Mouse (Mus musculus) retina, postnatal 7 days (tissue): ENCODE results near the gene Slc52a3.
A peak's percentile ranks its signal among the peaks of the same experiment; 100 is the strongest.

Experiments used
- DNase-seq: peaks from one replicate; pipeline ENCODE4 v3.0.0-alpha.2; 2012; ENCODE audit warnings: low read depth, low spot score

The Slc52a3 gene

DNA sequence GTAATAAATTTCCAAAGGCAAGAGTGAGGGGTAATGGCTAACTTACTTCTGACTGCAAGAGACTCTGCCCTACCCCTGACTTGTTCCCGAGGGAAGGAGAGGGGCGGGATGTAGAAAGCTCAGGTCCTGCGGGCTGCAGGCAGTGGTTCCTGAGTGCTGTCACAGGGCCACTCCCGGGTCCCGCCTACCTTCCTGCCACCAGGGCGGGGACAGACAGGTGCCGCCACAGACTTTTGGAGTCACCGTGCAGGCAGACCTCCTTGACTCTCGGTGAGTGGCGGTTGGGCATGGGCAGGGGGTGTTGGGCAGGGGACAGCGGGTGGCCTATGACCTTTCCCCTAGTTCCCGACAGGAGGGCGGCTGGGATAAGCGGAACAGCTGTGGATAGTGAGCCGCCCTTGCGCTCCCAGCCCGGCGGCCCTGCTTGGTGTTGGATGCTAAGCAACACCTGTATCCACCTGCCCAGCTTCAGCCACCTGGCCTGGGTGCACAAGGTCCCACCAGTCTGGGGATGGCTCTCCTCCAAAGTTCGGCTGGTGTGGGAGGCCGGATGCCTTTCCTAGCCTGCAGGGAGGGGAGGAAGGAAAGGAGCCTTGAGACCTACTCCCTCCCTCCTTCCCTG is 3.5 kb downstream of the Slc52a3 start:
- DNase-seq = no peak

DNA sequence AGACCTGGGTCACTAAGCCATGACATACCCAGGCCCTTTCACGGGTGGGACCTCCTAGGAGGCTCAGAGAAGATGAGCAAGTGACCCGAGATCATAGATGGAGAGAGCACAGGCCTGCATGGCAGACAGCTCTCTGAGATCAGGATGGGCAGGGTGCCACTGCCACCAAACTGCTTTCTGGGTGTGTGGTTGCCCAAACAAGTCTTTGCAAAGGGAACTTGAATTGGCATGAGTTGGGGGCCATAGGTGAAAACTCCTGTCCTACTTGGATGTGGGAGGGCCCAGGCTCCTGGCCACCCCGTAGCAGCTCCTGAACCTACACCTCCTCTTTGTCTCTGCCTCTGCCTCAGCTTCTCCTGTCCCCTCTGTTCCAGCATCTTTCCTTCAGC is 4.0 kb downstream of the Slc52a3 start:
- no peak for DNase-seq

DNA sequence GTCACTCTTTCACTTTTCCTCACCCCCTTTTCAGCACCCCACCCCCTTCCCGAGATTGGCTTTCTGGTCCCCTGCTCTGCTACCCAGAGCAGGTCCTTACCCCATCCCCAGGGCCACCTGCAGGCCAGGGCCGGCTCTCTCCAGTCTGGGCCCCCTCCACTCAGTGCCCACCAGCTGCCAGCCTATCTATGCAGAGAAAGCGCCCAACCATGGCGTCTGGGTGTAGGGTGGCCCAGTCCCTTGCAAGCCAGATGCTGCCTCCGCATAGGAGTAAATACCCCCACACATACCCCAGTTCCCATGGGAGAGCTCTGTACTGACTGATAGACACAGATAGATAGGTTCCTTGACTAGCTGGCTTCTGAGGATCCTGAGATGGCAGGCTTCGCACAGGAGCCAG is 4.4 kb downstream of the Slc52a3 start:
- no peak for DNase-seq

DNA sequence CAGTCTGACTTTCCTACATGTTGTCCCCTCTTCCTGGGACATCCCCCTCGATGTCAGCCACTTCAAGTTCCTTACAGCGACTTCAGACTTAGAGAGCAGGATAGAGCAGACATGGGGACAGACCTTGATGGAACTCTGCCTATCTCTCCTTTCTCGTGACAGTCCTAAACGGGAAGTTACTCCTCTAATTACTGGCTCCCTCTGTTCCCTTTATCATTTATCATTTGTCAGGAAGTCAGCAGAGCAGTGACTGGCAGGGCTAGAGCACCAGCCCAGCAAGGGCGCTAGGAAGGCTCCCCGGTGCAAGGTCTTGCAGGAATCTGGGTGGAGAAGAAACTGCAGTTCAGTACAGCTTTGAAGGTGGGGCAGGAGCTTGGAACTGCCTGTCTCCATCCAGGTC is 6.2 kb downstream of the Slc52a3 start:
- DNase-seq = no peak

DNA sequence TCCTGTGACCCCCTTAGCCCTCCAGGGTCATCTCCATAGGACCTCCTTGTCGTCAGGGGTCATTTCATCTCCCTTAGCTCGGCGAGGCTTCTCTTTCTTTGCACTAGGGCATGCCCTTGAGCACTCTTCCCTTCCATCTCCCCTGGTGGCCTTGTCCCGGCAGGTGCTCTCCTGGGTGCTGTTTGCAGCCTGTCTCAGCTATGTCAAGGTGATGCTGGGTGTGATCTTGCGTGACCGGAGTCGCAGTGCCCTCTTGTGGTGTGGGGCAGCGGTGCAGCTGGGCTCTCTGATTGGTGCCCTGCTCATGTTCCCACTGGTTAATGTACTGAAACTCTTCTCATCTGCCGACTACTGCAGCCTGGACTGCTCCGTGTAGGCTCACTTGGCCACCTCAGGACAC is 11.5 kb downstream of the Slc52a3 start:
- no peak for DNase-seq

DNA sequence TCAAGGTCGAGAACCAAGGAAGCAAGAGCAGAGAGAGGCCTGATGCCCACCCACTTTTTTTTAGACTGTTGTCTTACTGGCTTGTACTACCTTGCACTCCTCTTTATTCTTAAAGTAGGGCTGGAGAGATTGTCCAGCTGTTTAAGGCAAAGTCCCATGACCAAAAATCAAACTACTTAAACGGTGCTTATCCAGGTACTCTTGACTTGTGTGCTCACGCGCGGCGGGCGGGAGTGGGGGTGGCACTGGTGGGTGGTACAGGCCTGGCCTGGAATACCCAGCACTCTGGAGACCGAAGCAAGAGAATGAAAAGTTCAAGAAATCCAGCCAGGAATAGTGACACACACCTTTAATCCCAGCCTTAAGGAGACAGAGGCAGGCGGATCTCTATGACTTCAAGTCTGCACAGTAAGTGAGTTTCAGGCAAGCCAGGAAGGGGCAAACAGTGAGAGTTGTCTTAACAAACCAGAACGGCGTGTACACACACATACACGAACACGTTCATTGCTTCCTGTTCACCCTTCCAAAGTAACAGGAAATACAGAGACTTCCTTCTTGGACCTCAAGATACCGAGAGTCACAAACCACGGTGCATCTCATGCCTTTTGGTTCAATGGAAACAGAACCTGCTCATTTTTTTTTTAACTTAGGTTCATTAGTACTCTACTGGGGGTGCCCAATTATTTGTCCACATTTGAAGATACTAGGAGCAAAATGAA is 12.9 kb downstream of the Slc52a3 start:
- no peak for DNase-seq

DNA sequence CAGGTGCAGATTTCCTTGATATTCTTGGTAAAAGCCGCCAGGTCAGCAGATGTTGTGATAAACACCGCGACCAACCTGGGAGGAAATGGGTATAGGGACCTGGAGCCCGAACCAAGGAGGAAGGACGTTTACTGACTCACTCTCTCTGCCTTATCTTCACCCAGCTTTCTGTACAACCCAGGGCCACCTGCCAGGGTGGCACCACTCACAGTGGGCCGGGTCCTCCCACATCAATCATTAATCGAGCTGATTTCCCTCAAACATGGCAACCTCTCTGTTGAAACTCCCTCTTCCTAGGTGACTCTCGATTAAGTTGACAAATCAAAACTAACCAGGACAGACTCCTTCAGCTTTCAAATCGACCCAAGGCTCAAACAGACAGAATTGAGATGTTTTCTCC is 13.9 kb downstream of the Slc52a3 start:
- DNase-seq = no peak

DNA sequence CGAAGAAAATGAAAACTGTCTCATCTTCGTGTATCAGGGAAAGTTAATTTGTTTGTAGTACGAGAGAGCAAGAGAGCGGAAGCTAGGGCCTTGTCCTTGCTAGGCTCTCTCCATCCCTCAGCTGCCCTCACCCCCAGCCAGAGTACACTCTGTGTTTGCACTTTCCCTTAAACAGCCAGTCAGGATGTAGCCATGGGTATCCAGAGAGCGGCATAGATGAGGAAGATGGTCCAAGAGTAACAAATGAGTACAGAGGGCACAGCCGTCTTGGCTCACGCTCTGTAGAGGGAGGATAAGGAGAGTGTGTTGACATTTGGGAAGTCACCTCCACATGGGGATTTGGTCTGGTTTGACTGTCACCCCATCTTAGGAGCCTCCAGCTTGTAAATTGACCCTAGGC is 14.3 kb downstream of the Slc52a3 start:
- DNase-seq = no peak

DNA sequence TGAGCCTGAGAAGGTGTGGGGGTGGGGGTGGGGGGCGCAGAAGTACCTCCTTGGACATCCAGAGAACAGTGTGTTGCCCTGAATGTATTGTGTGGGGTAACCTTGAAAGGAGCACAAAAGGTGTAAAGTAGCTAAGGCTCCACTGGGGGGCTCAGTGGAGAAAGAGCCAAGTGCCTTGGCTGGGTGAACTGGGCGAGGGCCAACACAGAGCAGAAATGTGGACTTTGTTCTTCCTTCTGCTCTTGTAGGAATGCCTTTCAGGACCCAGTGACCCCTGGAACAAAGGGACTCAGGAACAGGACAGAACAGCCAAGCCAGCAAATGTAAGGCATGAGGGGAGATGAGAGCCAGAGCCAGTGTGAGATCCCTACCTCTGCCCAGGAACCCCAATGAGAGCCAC is 15.4 kb downstream of the Slc52a3 start:
- DNase-seq = no peak

DNA sequence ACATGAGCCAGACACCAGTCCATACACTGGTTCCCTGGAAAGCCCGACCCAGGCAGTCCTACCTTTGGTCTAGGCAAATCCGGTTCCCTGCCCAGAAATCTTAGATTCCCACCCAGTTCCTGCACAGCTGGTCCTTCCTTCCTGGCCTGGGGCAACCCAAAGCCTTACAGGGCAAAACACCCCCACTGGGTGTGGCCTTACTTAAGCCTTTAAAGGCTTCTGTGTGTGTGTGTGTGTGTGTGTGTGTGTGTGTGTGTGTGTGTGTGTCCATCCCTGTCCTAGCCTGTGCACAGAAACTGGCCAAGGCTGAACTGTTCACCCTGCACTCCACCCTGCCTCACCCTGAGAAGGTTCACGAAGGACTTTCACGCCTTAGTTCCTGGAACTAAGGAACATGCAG is 15.9 kb downstream of the Slc52a3 start:
- DNase-seq = no peak

DNA sequence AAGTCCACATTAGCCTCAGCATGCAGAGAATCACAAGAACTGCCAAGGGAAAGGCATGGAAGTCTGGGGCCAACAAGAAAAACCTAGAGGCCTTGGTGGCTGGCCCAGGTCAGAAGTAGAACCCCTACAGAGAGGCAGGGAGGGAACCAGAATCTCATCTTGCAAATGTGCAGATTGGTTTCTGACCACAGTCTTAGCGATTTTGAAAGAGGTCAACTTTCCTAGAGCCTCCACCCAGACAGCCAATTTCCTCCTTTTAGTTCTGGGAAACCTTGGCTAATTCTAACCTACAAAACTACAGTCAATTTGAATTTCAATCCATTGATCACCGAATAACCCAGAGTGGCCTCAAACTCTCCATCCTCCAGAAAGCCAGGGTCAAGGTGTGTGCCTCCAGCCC is 16.4 kb downstream of the Slc52a3 start:
- no peak for DNase-seq

DNA sequence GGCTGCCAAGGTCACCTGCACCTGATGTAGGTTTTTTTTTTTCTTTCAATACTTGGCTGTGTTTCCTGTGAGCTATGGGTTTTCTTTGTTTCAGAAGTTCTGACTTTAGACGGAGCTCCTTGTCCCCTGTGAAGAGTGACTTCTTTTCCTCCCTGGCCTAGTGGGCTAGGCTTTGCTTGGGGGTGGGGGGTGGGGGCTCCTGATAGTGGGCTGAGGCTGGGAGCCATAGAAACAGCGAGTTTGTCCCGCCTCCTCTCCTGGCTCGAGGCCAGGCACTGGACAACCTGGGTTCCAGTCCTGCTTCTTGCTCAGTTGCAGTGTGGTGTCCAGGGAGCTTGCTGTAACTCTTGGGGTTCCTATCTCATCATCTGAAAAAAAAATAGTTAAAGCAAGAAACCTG is 19.7 kb downstream of the Slc52a3 start:
- DNase-seq = no peak

DNA sequence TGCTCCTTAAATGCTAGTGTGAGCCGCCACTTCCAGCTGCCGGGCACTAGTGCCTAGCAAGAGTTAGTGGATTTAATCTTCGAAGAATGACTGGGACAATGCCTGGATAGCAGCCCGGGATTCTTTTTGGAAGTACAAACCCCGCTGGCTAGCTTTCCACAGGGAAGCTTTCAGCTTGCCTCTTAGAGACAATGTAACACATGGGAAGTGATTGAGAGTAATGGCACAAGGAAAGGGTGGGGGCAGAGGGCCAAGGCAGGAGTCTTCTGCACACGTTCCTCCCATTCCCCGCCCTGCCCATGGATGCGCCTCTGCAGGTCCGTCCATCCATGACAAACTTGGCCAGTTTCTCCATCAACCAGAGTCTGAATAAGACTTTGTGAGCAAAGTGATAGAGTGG is 20.4 kb downstream of the Slc52a3 start:
- no peak for DNase-seq

DNA sequence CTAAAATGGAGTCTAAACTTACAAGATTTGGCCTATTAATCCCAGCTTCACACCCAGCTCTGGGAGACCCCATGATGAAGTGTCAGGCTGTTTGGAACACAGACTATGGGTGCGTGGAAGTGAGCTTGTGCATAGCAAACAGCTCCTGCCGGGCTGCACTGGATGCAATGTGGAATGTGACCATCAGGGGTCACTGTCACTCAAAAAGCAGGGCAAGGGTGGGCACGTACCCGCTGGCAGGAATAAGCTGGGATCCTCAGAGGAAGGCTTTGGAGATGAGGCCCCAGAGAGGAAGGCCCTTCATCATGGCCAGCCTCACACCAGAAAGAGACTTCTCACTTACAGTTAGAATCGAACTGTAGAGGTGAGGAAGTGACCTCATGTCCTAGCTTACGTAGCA is 23.9 kb downstream of the Slc52a3 start:
- DNase-seq = peak; percentile 49

DNA sequence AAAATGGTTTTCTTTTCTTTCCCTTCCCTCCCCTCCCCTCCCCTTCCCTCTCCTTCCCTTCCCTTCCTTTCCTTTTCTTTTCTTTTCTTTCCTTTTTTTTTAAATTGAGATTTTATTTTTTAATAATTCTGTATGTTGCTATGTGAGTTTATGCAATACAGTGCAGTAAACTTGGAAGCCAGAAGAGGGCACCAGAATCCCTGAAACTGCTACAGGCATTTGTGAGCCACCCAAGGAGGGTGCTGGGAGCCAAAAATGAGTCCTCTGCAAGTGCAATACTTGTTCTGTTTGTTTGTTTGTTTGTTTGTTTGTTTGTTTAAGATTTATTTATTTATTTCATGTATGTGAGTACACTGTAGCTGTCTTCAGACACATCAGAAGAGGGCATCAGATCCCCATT is 25.7 kb downstream of the Slc52a3 start:
- no peak for DNase-seq

DNA sequence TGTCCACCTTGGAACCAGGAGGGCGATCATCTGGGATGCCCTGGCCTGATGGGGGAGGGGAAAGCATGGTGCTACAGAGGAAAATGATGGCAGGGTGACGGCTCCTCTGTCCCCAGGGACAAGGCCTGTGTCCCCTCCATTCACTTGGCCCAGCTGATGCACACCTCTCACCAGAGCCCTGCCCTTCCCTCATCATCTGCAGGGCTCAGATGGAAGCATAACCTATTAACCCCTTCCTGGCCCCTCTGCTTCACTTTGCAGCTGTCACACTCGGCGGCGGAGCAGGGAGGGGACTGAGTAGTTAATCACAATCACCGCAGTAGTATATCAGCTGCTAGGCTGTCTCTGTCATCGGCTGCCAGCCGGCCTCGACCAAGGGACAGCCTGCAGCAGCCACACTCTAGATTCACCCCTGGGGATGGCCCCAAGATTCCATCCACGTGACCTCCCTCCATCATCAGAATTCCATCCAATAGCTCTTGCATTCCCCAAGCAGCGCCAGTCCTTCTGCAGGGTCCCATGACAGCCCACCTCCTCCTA is 28.6 kb downstream of the Slc52a3 start:
- no peak for DNase-seq

DNA sequence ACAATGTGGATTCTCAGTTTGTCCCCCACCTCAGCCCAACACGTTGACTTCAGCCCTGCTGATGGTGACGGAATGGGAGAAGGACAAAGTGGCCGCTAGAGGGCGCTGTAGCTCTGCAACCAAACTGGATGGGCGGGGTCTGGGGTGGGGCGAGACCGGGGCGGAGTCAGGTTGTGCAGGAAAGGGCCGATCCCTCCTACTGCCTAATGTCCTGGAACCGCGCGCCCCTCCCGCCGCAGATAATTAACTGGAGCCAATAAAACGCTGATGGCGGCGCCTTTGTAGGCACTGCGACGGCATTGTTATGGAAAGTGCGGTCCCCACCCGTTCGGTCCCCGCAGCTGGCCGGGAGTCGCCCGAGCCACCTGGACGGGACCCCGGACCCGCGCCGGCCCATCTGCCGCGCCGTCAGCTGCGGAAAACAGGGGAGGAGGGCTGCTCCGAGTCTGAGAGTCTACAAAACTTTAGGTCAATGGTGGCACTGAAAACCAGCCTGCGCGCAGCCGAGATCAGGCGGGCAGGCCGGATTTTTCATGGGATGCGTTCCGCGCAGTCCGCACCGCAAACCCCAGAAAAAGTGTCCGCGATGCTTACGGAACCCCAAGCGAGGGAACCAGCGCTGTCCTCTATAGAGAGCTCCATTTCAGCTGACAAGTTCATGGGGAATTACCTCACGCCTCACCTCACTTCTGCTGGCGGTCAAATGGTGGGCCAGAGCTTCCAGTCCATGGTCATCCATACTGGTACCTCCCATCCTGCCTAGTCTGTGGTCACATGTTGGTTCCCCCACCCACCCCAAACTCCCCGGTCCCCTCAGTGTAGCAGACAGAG is 33.2 kb downstream of the Slc52a3 start:
- peak; percentile 90 for DNase-seq

DNA sequence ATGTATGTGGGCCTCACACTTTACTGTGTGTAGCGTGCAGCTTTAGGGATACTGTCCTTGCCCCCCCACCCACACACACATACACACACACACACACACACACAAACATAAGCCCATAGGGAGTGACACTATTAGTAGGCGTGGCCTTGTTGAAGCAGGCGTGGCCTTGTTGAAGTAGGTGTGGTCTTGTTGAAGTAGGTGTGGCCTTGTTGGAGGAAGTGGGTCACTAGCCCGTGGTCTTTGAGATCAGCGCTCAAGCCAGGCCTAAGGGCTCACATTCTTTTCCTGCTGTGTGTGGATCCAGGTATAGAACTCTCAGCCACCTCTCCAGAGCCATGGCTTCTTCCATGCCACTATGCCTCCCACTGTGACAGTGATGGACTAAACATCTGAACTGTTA is 34.7 kb downstream of the Slc52a3 start:
- no peak for DNase-seq

DNA sequence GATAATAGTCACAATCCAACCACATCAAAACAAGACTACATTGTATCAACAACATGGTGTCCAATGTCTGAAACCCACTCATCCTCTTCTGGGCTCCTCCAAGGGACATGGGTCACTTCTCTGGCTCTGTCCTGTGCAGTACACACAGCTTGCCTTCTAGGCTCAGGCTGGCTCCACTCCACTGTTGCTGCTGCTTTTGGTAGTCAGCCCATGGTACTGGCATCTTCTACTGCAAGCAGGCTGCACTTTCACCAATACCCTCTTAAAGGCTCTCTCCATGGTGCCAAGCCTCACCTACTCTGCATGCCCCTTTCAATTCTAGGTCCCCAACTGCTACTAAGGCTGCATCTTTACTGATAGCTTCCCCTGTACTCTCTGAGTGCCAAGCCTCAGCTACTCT is 43.8 kb downstream of the Slc52a3 start:
- no peak for DNase-seq

DNA sequence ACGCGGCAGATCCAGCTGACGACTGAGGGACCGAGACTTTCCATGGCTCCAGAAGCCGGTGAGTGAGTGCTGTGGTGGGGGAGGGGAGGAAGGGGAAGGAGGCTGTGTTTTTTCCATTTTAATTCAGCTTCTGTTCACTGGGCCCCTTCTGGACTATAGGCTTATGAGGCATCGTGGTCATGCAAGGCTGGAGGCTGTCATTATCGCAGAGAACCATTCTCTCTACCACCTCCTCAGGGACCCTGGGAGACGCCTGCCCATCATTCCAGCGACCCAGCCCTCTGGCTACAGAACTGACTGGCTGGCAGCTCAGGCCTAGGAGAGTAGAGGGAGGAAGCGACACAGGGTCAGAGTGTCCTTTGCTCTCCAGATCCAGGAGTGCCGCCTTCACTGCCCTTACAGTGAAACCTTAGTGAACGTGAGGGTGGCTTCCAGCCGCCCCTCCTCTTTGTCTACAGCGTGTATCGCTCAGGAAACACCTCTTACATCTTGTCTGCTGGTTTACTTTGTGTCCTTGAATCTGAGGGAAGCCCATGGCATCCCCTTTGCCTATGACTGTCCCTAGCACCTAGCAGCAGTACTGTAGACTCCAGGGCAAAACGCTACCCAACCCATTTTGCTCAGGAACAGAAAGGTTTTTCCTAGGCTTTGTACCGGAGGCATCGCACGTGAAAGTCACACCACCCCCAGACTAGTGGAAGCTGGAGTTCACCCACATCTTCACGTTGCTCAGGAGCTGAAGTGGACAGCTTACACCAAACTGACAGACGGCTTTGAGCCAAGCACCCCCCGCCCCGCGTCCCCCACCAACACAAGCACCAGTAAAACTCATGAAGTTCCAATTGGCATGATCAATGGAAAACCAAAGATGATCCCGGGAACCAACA is 51.0 kb downstream of the Slc52a3 start:
- no peak for DNase-seq
